Comparison of ENCODE assay signal across 5 mouse cellular contexts in genomic region chr17:7086836-7087235, GRCm38 (mm10).
DNase-seq lines count a peak whose midpoint lies in the region; ATAC-seq lines count a peak whose summit lies in the region.
"Not testable (repeated sequence)": the region's sequence is repeated elsewhere in the genome, so short reads cannot be mapped to it uniquely, and the experiment has no call there.

No protein-coding gene starts in this region.

- H3K36me3 ChIP-seq in forebrain, embryonic 11.5 days (ENCODE audit: control insufficient read depth, insufficient read depth, low read length); limb, embryonic 10.5 days: not testable (repeated sequence)

- H3K4me1 ChIP-seq in forebrain, embryonic 11.5 days (replicated peaks; ENCODE audit: control insufficient read depth, insufficient read depth, low read length); limb, embryonic 10.5 days: not testable (repeated sequence)

- not testable (repeated sequence) for H3K9me3 ChIP-seq in forebrain, embryonic 11.5 days (ENCODE audit: control insufficient read depth, low read length); limb, embryonic 10.5 days (replicated peaks)

- H3K4me3 ChIP-seq in forebrain, embryonic 11.5 days (ENCODE audit: low read depth, low read length); limb, embryonic 10.5 days: not testable (repeated sequence)

- not testable (repeated sequence) for H3K27me3 ChIP-seq in forebrain, embryonic 11.5 days (ENCODE audit: control insufficient read depth, insufficient read depth, low read length); limb, embryonic 10.5 days (ENCODE audit: low read depth, poor library complexity, severe bottlenecking)

- not testable (repeated sequence) for H3K4me2 ChIP-seq in forebrain, embryonic 11.5 days (ENCODE audit: low read depth, low read length, severe bottlenecking)

- DNase-seq in embryo, embryonic 10.5 days (ENCODE audit: low spot score): peak; percentile 0
- peak; percentile 33 for DNase-seq in forebrain, embryonic 11.5 days (ENCODE audit: low spot score)
- peak; percentile 78 for DNase-seq in heart, adult 11 months
- peak; percentile 30 for DNase-seq in limb, embryonic 10.5 days (ENCODE audit: low spot score)
- peak; percentile 5 for DNase-seq in neural tube, embryonic 10.5 days (ENCODE audit: extremely low spot score, low spot score)

- ATAC-seq in forebrain, embryonic 11.5 days (replicated peaks; ENCODE audit: low FRiP score): not testable (repeated sequence)

- H3K9ac ChIP-seq in forebrain, embryonic 11.5 days (ENCODE audit: low read length): not testable (repeated sequence)

- not testable (repeated sequence) for H3K27ac ChIP-seq in forebrain, embryonic 11.5 days (ENCODE audit: low read depth, low read length); limb, embryonic 10.5 days

- 64% methylated on average over 4 of the region's 8 CpGs for WGBS in forebrain, embryonic 11.5 days
- 64% methylated on average over 6 of the region's 8 CpGs for WGBS in limb, embryonic 10.5 days

Comparison
In these comparisons a context has a peak if more than half of its experiments do, and no peak if none do; other contexts are left out.
1. DNase-seq: peak in every context shown above with its lines; median percentile 78 in heart, adult 11 months; 33 in forebrain, embryonic 11.5 days; 30 in limb, embryonic 10.5 days; 5 in neural tube, embryonic 10.5 days; 0 in embryo, embryonic 10.5 days.